Mouse (Mus musculus) embryonic facial prominence, embryonic 13.5 days (tissue): ENCODE measurements around the gene Pomt2. TPM values are rescaled to one million over a fixed set of nuclear protein-coding genes. Genes with fewer than 3 reads are reported as not detected.
A peak's percentile ranks its signal among the peaks of the same experiment; 100 is the strongest.
"Not testable (repeated sequence)": the region's sequence is repeated elsewhere in the genome, so short reads cannot be mapped to it uniquely, and the experiment has no call there.

Experiments
- ATAC-seq: fragments of 200-750 bp; cut with Nextera tagmentation; 2 replicates; pipeline ENCODE4 v1.8.0; 2017; ENCODE audit warnings: low read depth; ENCODE audit not compliant: insufficient number of reproducible peaks, insufficient read depth, low FRiP score, low TSS enrichment
- H3K27ac ChIP-seq: fragments of 300-500 bp; sonication (generic); 2 replicates; pipeline ENCODE4 v1.5.1; 2015; ENCODE audit warnings: moderate library complexity, mild to moderate bottlenecking, inconsistent platforms
- H3K27me3 ChIP-seq: fragments of 300-500 bp; sonication (generic); 2 replicates; pipeline ENCODE4 v1.6.1; 2015; ENCODE audit warnings: mild to moderate bottlenecking, inconsistent platforms
- H3K36me3 ChIP-seq: fragments of 300-500 bp; sonication (generic); 2 replicates; pipeline ENCODE4 v1.6.1; 2015; ENCODE audit warnings: mild to moderate bottlenecking, inconsistent platforms
- H3K4me1 ChIP-seq: fragments of 300-500 bp; sonication (generic); 2 replicates; pipeline ENCODE4 v1.6.1; 2015; ENCODE audit warnings: inconsistent platforms
- H3K4me2 ChIP-seq: fragments of 300-500 bp; sonication (generic); 2 replicates; pipeline ENCODE4 v1.6.1; 2015; ENCODE audit warnings: moderate library complexity, mild to moderate bottlenecking, inconsistent platforms
- H3K4me3 ChIP-seq: fragments of 300-500 bp; sonication (generic); 2 replicates; pipeline ENCODE4 v1.5.1; 2015; ENCODE audit warnings: mild to moderate bottlenecking, inconsistent platforms
- H3K9ac ChIP-seq: fragments of 300-500 bp; sonication (generic); 2 replicates; pipeline ENCODE4 v1.6.1; 2015; ENCODE audit warnings: mild to moderate bottlenecking, inconsistent platforms
- H3K9me3 ChIP-seq: fragments of 300-500 bp; sonication (generic); 2 replicates; pipeline ENCODE4 v1.6.1; 2016; ENCODE audit warnings: inconsistent platforms
- WGBS: fragments of 180-500 bp; shearing (Covaris S2); methylation state at CpG from one replicate; pipeline ENCODE4 v1.1.7; 2015; ENCODE audit warnings: mixed read lengths; 5-methylcytosine and 5-hydroxymethylcytosine counted together
- polyA plus RNA-seq: library from polyadenylated mRNA; unstranded; fragments of >200 nt; fragmentation: Nextera tagmentation; extraction: Ambion mirVana; gene quantifications from 2 replicates; pipeline ENCODE4 v1.2.1, GENCODE M21; 2015

The Pomt2 gene
- polyA plus RNA-seq, result 14.3 and 14.4 TPM in 2 replicates

GRCm38 (mm10) chr12:87147395-87148089 lies at the start of gene Pomt2:
Gene Pomt2, minus strand, starts transcription at chr12:87147968.
- WGBS, result under 1% methylated on average over 61 of the region's 61 CpGs
- peak within 1 kb of the TSS; percentile 66 for H3K4me2 ChIP-seq
- H3K4me1 ChIP-seq, result peaks cover 15% of the 10 kb centered on the region
- H3K36me3 ChIP-seq, result peaks cover 8% of the 10 kb centered on the region
- ATAC-seq, result peak; percentile 97
- no peaks in the 10 kb centered on the region for H3K9me3 ChIP-seq
- peak within 1 kb of the TSS; percentile 85 for H3K9ac ChIP-seq
- H3K27me3 ChIP-seq, result no peaks in the 10 kb centered on the region
- H3K27ac ChIP-seq, result peak within 1 kb of the TSS; percentile 96
- peak within 1 kb of the TSS; percentile 91 for H3K4me3 ChIP-seq

DNA sequence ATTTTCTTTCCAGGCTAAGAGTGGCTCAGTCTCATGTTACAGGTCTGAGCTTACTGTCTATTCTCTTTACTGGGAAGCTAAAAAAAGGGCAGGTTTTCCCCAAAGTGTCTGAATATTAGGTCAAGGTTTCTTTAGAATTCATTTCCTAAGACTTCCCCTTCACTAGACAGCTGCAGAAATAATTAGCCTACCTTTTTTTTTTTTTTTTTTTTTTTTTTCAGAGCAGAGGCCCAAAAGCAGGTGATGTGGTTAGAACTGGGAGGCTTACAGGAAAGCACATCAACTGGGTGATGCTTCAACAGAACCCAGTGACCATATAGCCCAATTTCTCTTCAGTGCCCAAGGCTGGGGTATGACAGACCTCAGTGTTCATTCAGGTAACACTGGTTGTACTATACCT lies 48.5 kb upstream of the Pomt2 start:
- Histone ChIP-seq H3K4me2 (no peak overlapping the region), H3K36me3 (no peaks in the 10 kb centered on the region)

GRCm38 (mm10) chr12:87195069-87195468 lies 47.3 kb upstream of the Pomt2 start:
- H3K27me3 ChIP-seq, result no peaks in the 10 kb centered on the region
- H3K9ac ChIP-seq, result no peak overlapping the region
- no peak overlapping the region for H3K4me2 ChIP-seq
- H3K4me1 ChIP-seq, result peaks cover 12% of the 10 kb centered on the region
- no peak for ATAC-seq
- no peak overlapping the region for H3K4me3 ChIP-seq
- H3K9me3 ChIP-seq, result no peaks in the 10 kb centered on the region
- WGBS, result 80% methylated on average over 1 of the region's 1 CpGs
- no peak overlapping the region for H3K27ac ChIP-seq
- no peaks in the 10 kb centered on the region for H3K36me3 ChIP-seq

More for the DNA sequence above, 48.5 kb upstream of the Pomt2 start:
- Histone ChIP-seq H3K4me3 (no peak overlapping the region), H3K9me3 (no peaks in the 10 kb centered on the region), H3K4me1 (peaks cover 12% of the 10 kb centered on the region), H3K27me3 (no peaks in the 10 kb centered on the region), H3K9ac (no peak overlapping the region), H3K27ac (no peak overlapping the region)
- no peak for ATAC-seq

- Histone ChIP-seq H3K4me2 (no peak overlapping the region), H3K9me3 (no peaks in the 10 kb centered on the region), H3K36me3 (no peaks in the 10 kb centered on the region), H3K27ac (no peak overlapping the region), H3K4me1 (peaks cover 6% of the 10 kb centered on the region; the same call in 1 of the 2 replicates), H3K9ac (no peak overlapping the region), H3K4me3 (no peak overlapping the region), H3K27me3 (no peaks in the 10 kb centered on the region)
- no peak for ATAC-seq
- 90% methylated on average over 3 of the region's 3 CpGs for WGBS
Observed at GRCm38 (mm10) chr12:87193008-87193407, 45.2 kb upstream of the Pomt2 start.

GRCm38 (mm10) chr12:87177631-87178030 lies 29.9 kb upstream of the Pomt2 start:
- Histone ChIP-seq H3K9ac (no peak overlapping the region), H3K9me3 (no peaks in the 10 kb centered on the region), H3K27ac (no peak overlapping the region), H3K4me2 (no peak overlapping the region), H3K36me3 (peaks cover 6% of the 10 kb centered on the region; the same call in 1 of the 2 replicates), H3K27me3 (peaks cover 4% of the 10 kb centered on the region; the same call in 1 of the 2 replicates), H3K4me3 (no peak overlapping the region), H3K4me1 (peaks cover 33% of the 10 kb centered on the region)
- ATAC-seq, result no peak
- 91% methylated on average over 4 of the region's 4 CpGs for WGBS

DNA sequence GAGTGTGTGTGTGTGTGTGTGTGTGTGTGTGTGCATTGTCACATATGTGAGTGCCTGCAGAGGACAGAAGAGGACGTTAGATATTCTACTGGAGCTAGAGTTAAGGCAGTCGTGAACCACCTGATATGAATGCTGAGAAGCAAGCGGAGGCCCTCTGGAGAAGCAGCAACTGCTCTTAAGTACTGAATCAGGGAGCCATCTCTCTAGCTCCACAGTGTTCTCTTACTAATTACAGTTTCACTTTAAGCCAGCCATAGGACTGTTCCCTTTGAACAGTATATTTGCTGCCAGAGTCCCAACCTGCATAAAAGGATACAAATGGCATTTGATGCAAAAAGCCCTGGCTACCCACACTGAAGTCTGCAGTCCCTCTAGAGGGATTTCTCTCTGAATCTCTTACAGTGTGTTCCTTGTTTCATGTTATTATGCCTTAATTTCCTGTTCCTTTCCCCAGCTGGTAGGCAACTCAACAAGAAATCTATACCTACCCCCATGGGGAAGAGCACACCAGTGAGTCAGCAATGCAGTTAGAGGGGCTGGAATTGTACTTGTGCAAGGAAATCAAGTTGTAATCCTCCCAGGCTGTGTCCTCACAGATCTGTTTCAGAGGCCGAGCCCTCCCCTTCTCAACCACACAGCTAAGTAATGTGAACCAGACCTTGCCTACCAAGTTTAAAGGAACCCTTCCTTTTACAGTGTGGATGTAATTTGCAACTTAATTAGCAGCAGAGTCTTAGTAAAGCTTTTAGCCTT lies 27.6 kb upstream of the Pomt2 start:
- 29% methylated on average over 4 of the region's 4 CpGs for WGBS
- ATAC-seq, result peak; percentile 75
- peak overlapping the region; percentile 5; the same call in 1 of the 2 replicates for H3K4me2 ChIP-seq

DNA sequence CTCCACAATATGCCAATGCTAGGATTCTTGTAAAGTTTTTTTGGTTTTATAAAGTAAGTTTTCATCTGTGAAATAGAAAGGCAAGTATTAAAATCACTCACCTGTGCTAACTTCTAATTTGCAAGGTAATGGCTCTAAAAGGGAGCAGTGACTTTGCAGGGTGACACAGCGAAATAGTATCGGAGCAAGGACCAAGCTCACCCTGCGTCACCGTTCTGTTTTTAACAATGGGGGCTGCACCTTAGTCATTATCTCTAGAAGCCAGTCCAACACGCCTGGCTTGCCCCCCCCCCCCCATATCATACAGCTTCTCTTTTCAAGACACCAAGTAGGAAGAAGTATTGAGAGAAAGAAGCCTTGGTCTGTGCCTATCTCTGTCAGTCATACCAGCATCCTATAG lies 13.0 kb upstream of the Pomt2 start:
- no peaks in the 10 kb centered on the region for H3K27me3 ChIP-seq
- ATAC-seq, result no peak
- H3K9me3 ChIP-seq, result no peaks in the 10 kb centered on the region
- H3K4me2 ChIP-seq, result no peak overlapping the region
- no peak overlapping the region for H3K9ac ChIP-seq
- no peak overlapping the region for H3K4me3 ChIP-seq
- 87% methylated on average over 5 of the region's 5 CpGs for WGBS
- H3K4me1 ChIP-seq, result peaks cover 5% of the 10 kb centered on the region
- peaks cover 22% of the 10 kb centered on the region for H3K36me3 ChIP-seq
- no peak overlapping the region for H3K27ac ChIP-seq

More for the DNA sequence above, 27.6 kb upstream of the Pomt2 start:
- no peak overlapping the region for H3K4me3 ChIP-seq
- H3K27me3 ChIP-seq, result peaks cover 8% of the 10 kb centered on the region
- peak overlapping the region; percentile 81 for H3K27ac ChIP-seq
- H3K9me3 ChIP-seq, result no peaks in the 10 kb centered on the region
- H3K4me1 ChIP-seq, result peaks cover 36% of the 10 kb centered on the region
- 0 out of 2 replicates have a peak overlapping the region, but pooled peaks have one; percentile 51 for H3K9ac ChIP-seq
- peaks cover 29% of the 10 kb centered on the region for H3K36me3 ChIP-seq

GRCm38 (mm10) chr12:87160310-87160709 lies 12.5 kb upstream of the Pomt2 start:
- no peak overlapping the region for H3K4me3 ChIP-seq
- H3K4me2 ChIP-seq, result no peak overlapping the region
- ATAC-seq, result no peak
- H3K27ac ChIP-seq, result no peak overlapping the region
- no peak overlapping the region for H3K9ac ChIP-seq
- no peaks in the 10 kb centered on the region for H3K9me3 ChIP-seq
- H3K36me3 ChIP-seq, result peaks cover 26% of the 10 kb centered on the region
- WGBS, result 80% methylated on average over 1 of the region's 1 CpGs
- peaks cover 5% of the 10 kb centered on the region for H3K4me1 ChIP-seq
- no peaks in the 10 kb centered on the region for H3K27me3 ChIP-seq

DNA sequence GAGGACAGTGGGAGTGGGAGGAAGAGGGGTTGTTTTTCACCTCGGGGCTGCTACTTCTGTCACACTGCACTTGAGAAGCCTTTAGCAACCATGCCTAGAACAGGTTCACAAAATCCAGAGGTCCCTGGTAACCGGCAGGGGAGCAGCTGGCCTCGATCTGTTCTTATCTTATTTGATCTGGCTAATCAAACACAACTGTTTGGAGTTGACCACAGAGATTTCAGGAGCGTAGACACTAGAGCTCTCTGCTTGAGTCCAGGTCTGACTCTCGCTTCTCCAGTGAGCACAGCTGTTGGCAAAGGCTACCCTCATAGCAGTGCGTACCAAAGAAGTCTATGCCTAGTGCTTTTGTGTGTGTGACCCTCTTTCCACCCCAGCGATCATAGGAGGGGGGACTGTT lies 10.3 kb upstream of the Pomt2 start:
- Histone ChIP-seq H3K4me3 (no peak overlapping the region), H3K27me3 (no peaks in the 10 kb centered on the region), H3K9me3 (no peaks in the 10 kb centered on the region), H3K27ac (no peak overlapping the region), H3K9ac (no peak overlapping the region), H3K4me2 (no peak overlapping the region), H3K4me1 (peaks cover 5% of the 10 kb centered on the region), H3K36me3 (peaks cover 19% of the 10 kb centered on the region)
- 55% methylated on average over 7 of the region's 7 CpGs for WGBS
- ATAC-seq, result no peak

DNA sequence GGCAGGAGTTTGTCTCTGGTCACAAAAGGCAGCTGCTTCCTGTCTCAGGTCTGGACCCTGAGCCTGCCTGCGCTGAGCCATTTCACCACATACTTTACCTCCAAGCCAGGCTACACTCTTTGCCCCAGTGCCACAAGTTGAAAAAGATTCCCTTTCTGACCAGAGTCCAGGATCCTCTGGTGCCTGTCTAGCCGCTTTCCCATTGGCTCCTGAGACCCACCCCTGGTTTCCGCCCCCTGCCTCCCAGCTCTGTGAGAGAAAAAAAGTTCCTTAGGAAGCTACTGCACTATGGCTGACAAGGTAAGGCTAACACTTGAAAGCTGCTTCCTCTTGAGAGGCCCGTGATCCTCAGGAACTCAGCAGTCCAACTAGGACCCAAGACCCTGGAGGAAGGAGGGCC lies 9.6 kb upstream of the Pomt2 start:
- no peak for ATAC-seq
- H3K9me3 ChIP-seq, result no peaks in the 10 kb centered on the region
- H3K4me2 ChIP-seq, result no peak overlapping the region; the same call in 1 of the 2 replicates
- H3K27ac ChIP-seq, result no peak overlapping the region
- peaks cover 5% of the 10 kb centered on the region for H3K4me1 ChIP-seq
- no peak overlapping the region for H3K4me3 ChIP-seq
- 0 out of 2 replicates have a peak overlapping the region, but pooled peaks have one; percentile 1 for H3K9ac ChIP-seq
- H3K36me3 ChIP-seq, result peaks cover 19% of the 10 kb centered on the region
- WGBS, result 48% methylated on average over 4 of the region's 4 CpGs
- H3K27me3 ChIP-seq, result no peaks in the 10 kb centered on the region

DNA sequence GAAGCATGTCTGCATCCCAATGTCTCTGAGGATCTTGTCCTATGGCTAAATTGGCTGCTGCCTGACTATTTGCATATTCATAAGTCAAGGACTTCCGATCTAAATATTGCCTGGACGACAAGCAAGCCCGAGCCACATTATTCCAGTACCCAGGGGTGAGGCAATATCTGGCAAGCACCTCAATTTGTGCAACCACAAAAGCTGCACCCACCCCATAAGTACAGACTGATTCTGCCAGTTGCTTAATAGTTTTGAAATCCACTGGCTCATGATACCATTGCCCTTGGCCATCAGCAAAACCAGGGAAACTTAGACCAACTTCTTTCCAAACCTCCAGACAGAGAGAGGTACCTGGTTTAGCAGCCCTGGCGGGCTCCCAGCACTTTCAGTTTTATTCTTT lies 6.7 kb upstream of the Pomt2 start:
- not testable (repeated sequence) for ATAC-seq, H3K9ac ChIP-seq, H3K9me3 ChIP-seq, H3K4me3 ChIP-seq, H3K27me3 ChIP-seq, H3K27ac ChIP-seq, H3K4me2 ChIP-seq, H3K4me1 ChIP-seq
- 83% methylated on average over 4 of the region's 4 CpGs for WGBS
- peaks cover 11% of the 10 kb centered on the region for H3K36me3 ChIP-seq

DNA sequence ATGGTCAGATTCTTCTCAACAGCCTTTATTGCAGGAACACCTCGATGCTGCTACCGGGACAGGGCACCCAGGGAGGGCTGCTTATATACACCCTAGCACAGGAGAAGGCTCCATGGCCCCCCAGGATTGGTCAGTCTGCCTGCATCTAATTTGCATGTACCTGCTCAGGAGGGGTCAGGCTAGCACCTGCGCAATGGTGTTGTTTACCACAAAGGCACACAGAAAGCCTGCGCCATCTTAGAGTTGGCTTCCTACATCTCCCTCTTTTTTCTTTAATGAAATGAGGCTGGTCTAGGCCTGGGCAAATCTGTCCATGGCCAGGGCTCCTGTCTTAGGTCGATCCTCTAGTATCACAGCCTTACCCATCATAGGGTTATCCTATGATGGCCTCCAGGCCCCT lies 1.7 kb upstream of the Pomt2 start:
- no peak overlapping the region for H3K4me3 ChIP-seq
- H3K9ac ChIP-seq, result no peak overlapping the region
- WGBS, result 98% methylated on average over 5 of the region's 5 CpGs
- ATAC-seq, result no peak
- H3K9me3 ChIP-seq, result no peaks in the 10 kb centered on the region
- no peak overlapping the region for H3K4me2 ChIP-seq
- H3K27me3 ChIP-seq, result no peaks in the 10 kb centered on the region
- H3K4me1 ChIP-seq, result peaks cover 15% of the 10 kb centered on the region
- H3K27ac ChIP-seq, result no peak overlapping the region
- peaks cover 3% of the 10 kb centered on the region; the same call in 1 of the 2 replicates for H3K36me3 ChIP-seq
